Mouse (Mus musculus): ENCODE results near the gene Creb5. TPM values are rescaled to one million over a fixed set of nuclear protein-coding genes. Genes with fewer than 3 reads are reported as not detected.

Gene Creb5
- polyA plus RNA-seq, 1 experiment from 2014 or later = 2.8 TPM

- no peaks in the 10 kb centered on the region for H3K27me3 ChIP-seq (ENCODE audit: control insufficient read depth, insufficient read depth, low read length)
- no peaks in the 10 kb centered on the region for H3K36me3 ChIP-seq (ENCODE audit: control insufficient read depth, insufficient read depth, low read length)
These were observed 261.2 kb downstream of the Creb5 start for GRCm38 (mm10) chr6:53548236-53548635.

GRCm38 (mm10) chr6:53549409-53549808 is 262.3 kb downstream of the Creb5 start:
- DNase-seq = no peak
- Histone ChIP-seq H3K27me3 (ENCODE audit: control insufficient read depth, insufficient read depth, low read length) (no peaks in the 10 kb centered on the region), H3K9me3 (ENCODE audit: control insufficient read depth, low read length) (no peaks in the 10 kb centered on the region), H3K36me3 (ENCODE audit: control insufficient read depth, insufficient read depth, low read length) (no peaks in the 10 kb centered on the region), H3K4me1 (ENCODE audit: control insufficient read depth, insufficient read depth, low read length) (peaks cover 6% of the 10 kb centered on the region), H3K27ac (replicated peaks; ENCODE audit: low read depth, low read length) (no peak overlapping the region), H3K4me2 (ENCODE audit: low read length) (no peak overlapping the region), H3K4me3 (replicated peaks; ENCODE audit: low read depth, low read length) (no peak overlapping the region), H3K9ac (replicated peaks; ENCODE audit: low read length) (no peak overlapping the region)
- ATAC-seq (ENCODE audit: low FRiP score, low TSS enrichment) = no peak
- 54% methylated on average over 6 of the region's 6 CpGs for WGBS

More at GRCm38 (mm10) chr6:53548236-53548635, 261.2 kb downstream of the Creb5 start:
- Histone ChIP-seq H3K27ac (replicated peaks; ENCODE audit: low read depth, low read length) (no peak overlapping the region), H3K4me2 (ENCODE audit: low read length) (no peak overlapping the region), H3K9ac (replicated peaks; ENCODE audit: low read length) (no peak overlapping the region), H3K4me1 (ENCODE audit: control insufficient read depth, insufficient read depth, low read length) (peaks cover 6% of the 10 kb centered on the region), H3K4me3 (replicated peaks; ENCODE audit: low read depth, low read length) (no peak overlapping the region), H3K9me3 (ENCODE audit: control insufficient read depth, low read length) (no peaks in the 10 kb centered on the region)
- WGBS = 76% methylated on average over 6 of the region's 6 CpGs
- ATAC-seq (ENCODE audit: low FRiP score, low TSS enrichment) (no peak), DNase-seq (no peak)

GRCm38 (mm10) chr6:53556050-53556449 is 269.0 kb downstream of the Creb5 start:
- Histone ChIP-seq H3K4me3 (replicated peaks; ENCODE audit: low read depth, low read length) (no peak overlapping the region), H3K27me3 (ENCODE audit: control insufficient read depth, insufficient read depth, low read length) (no peaks in the 10 kb centered on the region), H3K4me1 (ENCODE audit: control insufficient read depth, insufficient read depth, low read length) (no peaks in the 10 kb centered on the region), H3K27ac (replicated peaks; ENCODE audit: low read depth, low read length) (no peak overlapping the region), H3K9ac (replicated peaks; ENCODE audit: low read length) (no peak overlapping the region), H3K36me3 (ENCODE audit: control insufficient read depth, insufficient read depth, low read length) (no peaks in the 10 kb centered on the region), H3K4me2 (ENCODE audit: low read length) (no peak overlapping the region), H3K9me3 (ENCODE audit: control insufficient read depth, low read length) (no peaks in the 10 kb centered on the region)
- DNase-seq (no peak), ATAC-seq (ENCODE audit: low FRiP score, low TSS enrichment) (no peak)
- 36% methylated on average over 6 of the region's 6 CpGs for WGBS

- Histone ChIP-seq H3K4me3 (replicated peaks; ENCODE audit: low read depth, low read length) (no peak overlapping the region), H3K4me2 (ENCODE audit: low read length) (no peak overlapping the region), H3K9ac (replicated peaks; ENCODE audit: low read length) (no peak overlapping the region), H3K9me3 (ENCODE audit: control insufficient read depth, low read length) (no peaks in the 10 kb centered on the region), H3K36me3 (ENCODE audit: control insufficient read depth, insufficient read depth, low read length) (no peaks in the 10 kb centered on the region), H3K27ac (replicated peaks; ENCODE audit: low read depth, low read length) (no peak overlapping the region), H3K27me3 (ENCODE audit: control insufficient read depth, insufficient read depth, low read length) (no peaks in the 10 kb centered on the region), H3K4me1 (ENCODE audit: control insufficient read depth, insufficient read depth, low read length) (no peaks in the 10 kb centered on the region)
- DNase-seq = no peak
- no peak for ATAC-seq (ENCODE audit: low FRiP score, low TSS enrichment)
- WGBS = 63% methylated on average over 5 of the region's 5 CpGs
These were observed 273.9 kb downstream of the Creb5 start for GRCm38 (mm10) chr6:53560928-53561327.

GRCm38 (mm10) chr6:53562586-53562985 is 275.5 kb downstream of the Creb5 start:
- 70% methylated on average over 7 of the region's 7 CpGs for WGBS
- ATAC-seq (ENCODE audit: low FRiP score, low TSS enrichment) = no peak

GRCm38 (mm10) chr6:53563546-53564185 is 276.6 kb downstream of the Creb5 start:
- ATAC-seq (ENCODE audit: low FRiP score, low TSS enrichment) (no peak), DNase-seq (no peak)
- Histone ChIP-seq H3K4me1 (ENCODE audit: control insufficient read depth, insufficient read depth, low read length) (no peaks in the 10 kb centered on the region), H3K9ac (replicated peaks; ENCODE audit: low read length) (no peak overlapping the region), H3K27ac (replicated peaks; ENCODE audit: low read depth, low read length) (no peak overlapping the region), H3K4me2 (ENCODE audit: low read length) (no peak overlapping the region), H3K36me3 (ENCODE audit: control insufficient read depth, insufficient read depth, low read length) (no peaks in the 10 kb centered on the region), H3K9me3 (ENCODE audit: control insufficient read depth, low read length) (no peaks in the 10 kb centered on the region), H3K4me3 (replicated peaks; ENCODE audit: low read depth, low read length) (no peak overlapping the region), H3K27me3 (ENCODE audit: control insufficient read depth, insufficient read depth, low read length) (no peaks in the 10 kb centered on the region)
- WGBS = 82% methylated on average over 16 of the region's 16 CpGs

More at GRCm38 (mm10) chr6:53562586-53562985, 275.5 kb downstream of the Creb5 start:
- Histone ChIP-seq H3K36me3 (ENCODE audit: control insufficient read depth, insufficient read depth, low read length) (no peaks in the 10 kb centered on the region), H3K27me3 (ENCODE audit: control insufficient read depth, insufficient read depth, low read length) (no peaks in the 10 kb centered on the region), H3K27ac (replicated peaks; ENCODE audit: low read depth, low read length) (no peak overlapping the region), H3K9ac (replicated peaks; ENCODE audit: low read length) (no peak overlapping the region), H3K4me3 (replicated peaks; ENCODE audit: low read depth, low read length) (no peak overlapping the region), H3K4me2 (ENCODE audit: low read length) (no peak overlapping the region), H3K4me1 (ENCODE audit: control insufficient read depth, insufficient read depth, low read length) (no peaks in the 10 kb centered on the region), H3K9me3 (ENCODE audit: control insufficient read depth, low read length) (no peaks in the 10 kb centered on the region)
- no peak for DNase-seq

GRCm38 (mm10) chr6:53569436-53569835 is 282.4 kb downstream of the Creb5 start:
- H3K27me3 ChIP-seq (ENCODE audit: control insufficient read depth, insufficient read depth, low read length) = no peaks in the 10 kb centered on the region
- H3K4me1 ChIP-seq (ENCODE audit: control insufficient read depth, insufficient read depth, low read length) = peaks cover 7% of the 10 kb centered on the region; the same call in 1 of the 2 replicates
- no peak overlapping the region for H3K9ac ChIP-seq (replicated peaks; ENCODE audit: low read length)
- WGBS = 43% methylated on average over 3 of the region's 3 CpGs
- H3K36me3 ChIP-seq (ENCODE audit: control insufficient read depth, insufficient read depth, low read length) = no peaks in the 10 kb centered on the region
- H3K27ac ChIP-seq (replicated peaks; ENCODE audit: low read depth, low read length) = no peak overlapping the region
- H3K9me3 ChIP-seq (ENCODE audit: control insufficient read depth, low read length) = no peaks in the 10 kb centered on the region
- DNase-seq = no peak
- no peak for ATAC-seq (ENCODE audit: low FRiP score, low TSS enrichment)
- H3K4me3 ChIP-seq (replicated peaks; ENCODE audit: low read depth, low read length) = no peak overlapping the region
- no peak overlapping the region for H3K4me2 ChIP-seq (ENCODE audit: low read length)

GRCm38 (mm10) chr6:53570906-53571305 is 283.8 kb downstream of the Creb5 start:
- WGBS = 79% methylated on average over 4 of the region's 4 CpGs
- DNase-seq = no peak
- no peak for ATAC-seq (ENCODE audit: low FRiP score, low TSS enrichment)

GRCm38 (mm10) chr6:53571571-53572122 is 284.6 kb downstream of the Creb5 start:
- Histone ChIP-seq H3K4me1 (ENCODE audit: control insufficient read depth, insufficient read depth, low read length) (peaks cover 13% of the 10 kb centered on the region), H3K4me3 (replicated peaks; ENCODE audit: low read depth, low read length) (no peak overlapping the region), H3K4me2 (ENCODE audit: low read length) (no peak overlapping the region), H3K36me3 (ENCODE audit: control insufficient read depth, insufficient read depth, low read length) (no peaks in the 10 kb centered on the region), H3K9me3 (ENCODE audit: control insufficient read depth, low read length) (no peaks in the 10 kb centered on the region), H3K9ac (replicated peaks; ENCODE audit: low read length) (no peak overlapping the region), H3K27ac (replicated peaks; ENCODE audit: low read depth, low read length) (no peak overlapping the region), H3K27me3 (ENCODE audit: control insufficient read depth, insufficient read depth, low read length) (no peaks in the 10 kb centered on the region; the same call in 1 of the 2 replicates)
- WGBS = 88% methylated on average over 4 of the region's 4 CpGs
- DNase-seq = no peak
- no peak for ATAC-seq (ENCODE audit: low FRiP score, low TSS enrichment)

More at GRCm38 (mm10) chr6:53570906-53571305, 283.8 kb downstream of the Creb5 start:
- H3K9me3 ChIP-seq (ENCODE audit: control insufficient read depth, low read length) = no peaks in the 10 kb centered on the region
- H3K27ac ChIP-seq (replicated peaks; ENCODE audit: low read depth, low read length) = no peak overlapping the region
- no peaks in the 10 kb centered on the region for H3K36me3 ChIP-seq (ENCODE audit: control insufficient read depth, insufficient read depth, low read length)
- H3K4me2 ChIP-seq (ENCODE audit: low read length) = no peak overlapping the region
- H3K27me3 ChIP-seq (ENCODE audit: control insufficient read depth, insufficient read depth, low read length) = no peaks in the 10 kb centered on the region; the same call in 1 of the 2 replicates
- H3K4me1 ChIP-seq (ENCODE audit: control insufficient read depth, insufficient read depth, low read length) = peaks cover 13% of the 10 kb centered on the region
- H3K4me3 ChIP-seq (replicated peaks; ENCODE audit: low read depth, low read length) = no peak overlapping the region
- H3K9ac ChIP-seq (replicated peaks; ENCODE audit: low read length) = no peak overlapping the region
